Comparison of ENCODE assay signal across 9 mouse cellular contexts in the genomic region with DNA sequence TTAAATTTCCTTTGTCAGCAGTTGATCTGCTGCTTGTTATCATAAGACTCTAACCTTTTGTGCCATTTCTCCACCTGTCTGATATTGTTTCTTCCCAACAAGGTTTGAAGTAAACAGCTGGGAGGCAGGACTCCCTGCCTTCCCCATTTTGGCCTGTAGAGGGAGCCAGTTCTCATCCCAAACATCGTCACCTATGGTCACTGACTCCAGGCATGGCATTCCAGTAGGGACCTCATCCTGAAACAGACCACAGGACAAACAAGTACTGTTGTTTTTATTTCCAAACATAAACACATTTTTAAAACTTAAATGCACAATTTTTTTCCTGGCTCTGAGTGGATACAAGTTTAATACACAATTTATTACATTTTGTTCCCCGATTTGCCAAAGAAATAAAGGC. TPM values are rescaled to one million over a fixed set of nuclear protein-coding genes. Genes with fewer than 3 reads are reported as not detected.
DNase-seq lines count a peak whose midpoint lies in the region; ATAC-seq and TF ChIP-seq lines count a peak whose summit lies in the region.
"Had no signal": no experiment of that assay in that cellular context is flagged by ENCODE, and none has a peak within 500 bp of the region (broad histone marks: within the 10 kb centered on the region; RNA-seq: fewer than 3 reads in every experiment).

No protein-coding gene starts in this region.

- intact Hi-C loops in left cerebral cortex, postnatal 25 days (cut with DNase I), result loop anchor here (1.0 to 5.0 kb wide), 2 partner anchors 276 to 369 kb away; no protein-coding TSS in a partner anchor

- no peak overlapping the region for H3K27ac ChIP-seq in intestine, postnatal 0 days (ENCODE audit: low read depth, low read length)
- no peak overlapping the region for H3K27ac ChIP-seq in intestine, embryonic 16.5 days (ENCODE audit: low read length)
- H3K27ac ChIP-seq in cortical plate, adult 2 months (ENCODE audit: insufficient read depth, low read length), result no peak overlapping the region
- H3K27ac ChIP-seq: midbrain, embryonic 12.5 days had no signal

- no peak overlapping the region for H3K4me3 ChIP-seq in intestine, postnatal 0 days (ENCODE audit: low read depth, low read length)
- no peak overlapping the region for H3K4me3 ChIP-seq in intestine, embryonic 16.5 days (ENCODE audit: low read length)
- no peak overlapping the region for H3K4me3 ChIP-seq in cortical plate, adult 2 months (ENCODE audit: insufficient read depth, low read length)
- H3K4me3 ChIP-seq: midbrain, embryonic 12.5 days had no signal

- H3K36me3 ChIP-seq in intestine, postnatal 0 days (ENCODE audit: control insufficient read depth, insufficient read depth), result no peaks in the 10 kb centered on the region
- H3K36me3 ChIP-seq in intestine, embryonic 16.5 days (ENCODE audit: control insufficient read depth, insufficient read depth, low read length), result no peaks in the 10 kb centered on the region
- H3K36me3 ChIP-seq: midbrain, embryonic 12.5 days had no signal

- peak; percentile 29 for DNase-seq in adrenal gland, adult 8-10 months
- peak; percentile 54 for DNase-seq in induced T-regulatory cell, adult 2 months (ENCODE audit: low read depth)
- peak; percentile 45 to 56 for DNase-seq in left cerebral cortex, postnatal 25 days (ENCODE audit: low spot score in 2 of 2)
- DNase-seq in ovary, postnatal 36 days (ENCODE audit: low spot score), result peak; percentile 62
- peak; percentile 80 for DNase-seq in thymus, postnatal 4 days

- H3K9ac ChIP-seq in intestine, postnatal 0 days (ENCODE audit: low read depth, low read length), result no peak overlapping the region
- H3K9ac ChIP-seq in intestine, embryonic 16.5 days (ENCODE audit: low read depth, low read length), result no peak overlapping the region
- H3K9ac ChIP-seq: midbrain, embryonic 12.5 days had no signal

- no peak overlapping the region for H3K4me2 ChIP-seq in intestine, postnatal 0 days (replicated peaks; ENCODE audit: low read depth)
- H3K4me2 ChIP-seq in intestine, embryonic 16.5 days (ENCODE audit: low read depth, low read length), result no peak overlapping the region
- H3K4me2 ChIP-seq: midbrain, embryonic 12.5 days had no signal

- peak; percentile 94 for TF ChIP-seq CTCF in intestine, postnatal 0 days (IDR thresholded peaks at IDR 0.05; ENCODE audit: low read depth)
- TF ChIP-seq CTCF in cortical plate, adult 2 months (IDR thresholded peaks at IDR 0.05; ENCODE audit: extremely low read depth, insufficient read depth, low read length), result peak; percentile 81

- H3K27me3 ChIP-seq in intestine, postnatal 0 days (replicated peaks; ENCODE audit: control insufficient read depth, insufficient read depth, low read length), result no peaks in the 10 kb centered on the region
- H3K27me3 ChIP-seq in intestine, embryonic 16.5 days (replicated peaks; ENCODE audit: control insufficient read depth, insufficient read depth, low read length), result no peaks in the 10 kb centered on the region
- H3K27me3 ChIP-seq: midbrain, embryonic 12.5 days had no signal

- H3K9me3 ChIP-seq in intestine, postnatal 0 days (ENCODE audit: control insufficient read depth), result no peaks in the 10 kb centered on the region
- H3K9me3 ChIP-seq in intestine, embryonic 16.5 days (ENCODE audit: control insufficient read depth, low read length), result no peaks in the 10 kb centered on the region
- H3K9me3 ChIP-seq: midbrain, embryonic 12.5 days had no signal

- TF ChIP-seq POLR2A in cortical plate, adult 2 months (IDR thresholded peaks at IDR 0.05; ENCODE audit: extremely low read depth, insufficient read depth, low read length), result no peak

- ATAC-seq in intestine, postnatal 0 days, result no peak
- no peak for ATAC-seq in intestine, embryonic 16.5 days

- 52% methylated on average over 2 of the region's 2 CpGs for WGBS in intestine, postnatal 0 days
- WGBS in intestine, embryonic 16.5 days, result 59% methylated on average over 2 of the region's 2 CpGs

- H3K4me1 ChIP-seq in intestine, postnatal 0 days (replicated peaks; ENCODE audit: control insufficient read depth, insufficient read depth, low read length), result no peaks in the 10 kb centered on the region
- H3K4me1 ChIP-seq in intestine, embryonic 16.5 days (ENCODE audit: control insufficient read depth, insufficient read depth, low read length), result no peaks in the 10 kb centered on the region
- no peaks in the 10 kb centered on the region for H3K4me1 ChIP-seq in cortical plate, adult 2 months (ENCODE audit: control insufficient read depth, insufficient read depth, low read length)
- H3K4me1 ChIP-seq: midbrain, embryonic 12.5 days had no signal

RNA-seq across cellular contexts. Expression of a gene that starts 40.1 kb away (rescaled TPM):
- polyA plus RNA-seq in intestine, postnatal 0 days (2015; fragmentation: Nextera tagmentation; extraction: Ambion mirVana), result 0.64 and 1.1 TPM in 2 replicates
- 0.35 and 0.66 TPM in 2 replicates for polyA plus RNA-seq in intestine, embryonic 16.5 days (2015; fragmentation: Nextera tagmentation; extraction: Ambion mirVana)
- 1 to 10 TPM in 1 of 4 experiments, under 1 TPM in 2, not detected in 1; 0.52 to 1.2 (median 0.56) TPM for total RNA-seq in adrenal gland, adult 8-10 months (2022)
- polyA plus RNA-seq in cortical plate, adult 2 months (2012; rRNA removed), result 1.7 and 1.9 TPM in 2 replicates
- total RNA-seq in left cerebral cortex, postnatal 25 days (2021), result 1 to 10 TPM; 2.3 to 2.5 TPM

RNA-seq across cellular contexts. Expression of a gene that starts 47.2 kb away (rescaled TPM):
- polyA plus RNA-seq in intestine, postnatal 0 days (2015; fragmentation: Nextera tagmentation; extraction: Ambion mirVana), result 0.04 and 0.22 TPM in 2 replicates
- not detected in 2 replicates for polyA plus RNA-seq in intestine, embryonic 16.5 days (2015; fragmentation: Nextera tagmentation; extraction: Ambion mirVana)
- total RNA-seq in adrenal gland, adult 8-10 months (2022), result not detected
- polyA plus RNA-seq in cortical plate, adult 2 months (2012; rRNA removed), result 0.15 and 0.19 TPM in 2 replicates
- under 1 TPM; 0.66 TPM for total RNA-seq in left cerebral cortex, postnatal 25 days (2021)

RNA-seq across cellular contexts. Expression of a gene that starts 58.5 kb away (rescaled TPM):
- polyA plus RNA-seq in intestine, postnatal 0 days (2015; fragmentation: Nextera tagmentation; extraction: Ambion mirVana), result 1.6 and 1.8 TPM in 2 replicates
- polyA plus RNA-seq in intestine, embryonic 16.5 days (2015; fragmentation: Nextera tagmentation; extraction: Ambion mirVana), result 4.3 and 4.4 TPM in 2 replicates
- total RNA-seq in adrenal gland, adult 8-10 months (2022), result 10 to 100 TPM; 10.8 to 21.6 (median 13.5) TPM
- 5.9 and 6.2 TPM in 2 replicates for polyA plus RNA-seq in cortical plate, adult 2 months (2012; rRNA removed)
- total RNA-seq in left cerebral cortex, postnatal 25 days (2021), result 1 to 10 TPM; 8.4 to 9.7 TPM

Comparison
In these comparisons a context has a peak if more than half of its experiments do, and no peak if none do; other contexts are left out.
1. DNase-seq: peak in every context shown above with its lines; median percentile 80 in thymus, postnatal 4 days; 62 in ovary, postnatal 36 days; 54 in induced T-regulatory cell, adult 2 months; 50 in left cerebral cortex, postnatal 25 days; 29 in adrenal gland, adult 8-10 months.